Mouse (Mus musculus) heart, adult 11 months (tissue): ENCODE data around the gene Chn2.

Source experiments
- DNase-seq: peaks from one replicate; pipeline ENCODE4 v3.0.0; 2022

The Chn2 gene

DNA sequence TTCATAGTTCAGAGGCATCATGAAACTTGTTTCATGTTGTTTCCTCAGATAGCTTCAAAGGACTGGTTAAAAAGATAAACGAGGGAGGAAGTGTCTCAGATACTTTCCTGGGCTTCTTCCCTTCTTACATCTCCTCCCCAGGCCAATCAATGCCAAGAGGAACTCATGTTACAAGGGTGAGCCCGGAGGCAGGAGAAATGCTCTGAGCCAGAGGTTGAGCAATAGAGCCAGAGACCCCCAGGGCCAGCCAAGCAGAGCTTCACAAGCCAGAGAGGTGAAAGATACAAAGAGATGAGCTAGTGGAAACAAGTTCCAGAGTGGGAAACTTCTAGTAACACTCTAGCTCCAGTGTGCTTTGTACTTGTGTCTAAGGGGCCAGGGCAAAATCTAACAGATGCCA lies 38.9 kb downstream of the Chn2 start:
- peak; percentile 94 for DNase-seq

GRCm38 (mm10) chr6:54079881-54080280 lies 40.5 kb downstream of the Chn2 start:
- DNase-seq, result peak; percentile 84

DNA sequence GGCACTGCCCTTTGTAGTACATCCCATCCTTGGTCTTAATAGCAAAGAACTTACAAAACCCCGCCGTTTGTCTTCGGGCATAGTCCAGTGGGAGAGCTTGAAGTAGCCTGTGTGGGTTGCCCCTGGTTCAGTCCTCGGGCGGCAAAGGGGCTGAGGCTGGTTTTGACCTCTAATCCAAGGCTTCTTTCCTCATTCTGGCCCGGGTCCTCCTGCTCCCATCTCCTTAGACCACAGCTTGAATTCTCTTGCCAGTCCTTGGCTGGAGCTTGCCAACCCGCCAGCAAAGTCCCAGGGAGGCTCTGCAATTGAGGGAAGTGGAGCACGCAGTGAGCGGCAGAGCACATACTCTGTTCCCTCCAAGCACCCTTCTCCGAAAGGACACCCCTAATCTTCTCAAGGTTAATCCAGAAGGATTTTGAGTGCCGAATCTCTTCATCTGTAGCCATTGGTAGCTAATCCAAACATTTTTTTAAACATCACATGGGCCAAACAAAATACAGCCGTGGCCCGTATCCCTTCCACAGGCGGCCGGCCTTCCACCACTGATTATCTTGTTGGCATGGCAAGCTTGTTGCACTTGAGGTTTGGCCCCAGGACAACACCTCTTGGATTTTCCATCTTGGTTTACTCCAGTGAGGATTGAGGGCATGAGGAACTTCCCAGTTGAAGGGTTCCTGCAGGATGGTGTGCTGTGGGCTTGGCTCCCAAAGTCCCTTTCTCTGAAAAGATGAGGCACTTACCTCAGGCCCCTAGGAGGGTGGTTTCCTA lies 41.3 kb downstream of the Chn2 start:
- peak; percentile 92 for DNase-seq

DNA sequence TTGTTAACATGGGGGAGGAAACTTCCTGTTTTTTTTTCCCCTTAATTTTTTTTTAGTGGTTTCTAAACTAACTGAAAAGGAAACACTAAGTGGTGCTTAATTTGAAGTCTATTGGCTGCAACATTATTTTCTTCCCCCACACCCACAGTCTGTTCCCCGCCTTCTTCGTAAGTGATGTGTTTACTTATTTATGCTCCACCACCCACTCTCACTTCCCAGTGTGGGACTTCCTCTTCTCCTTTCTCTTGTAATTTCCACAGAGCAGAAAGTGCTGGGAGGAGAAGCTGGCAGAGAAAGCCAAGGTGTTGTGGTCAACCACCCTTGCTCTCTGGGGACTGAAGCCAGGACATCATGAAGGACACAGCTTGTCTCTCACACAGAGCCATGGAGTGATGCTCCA lies 43.2 kb downstream of the Chn2 start:
- DNase-seq, result peak; percentile 97

DNA sequence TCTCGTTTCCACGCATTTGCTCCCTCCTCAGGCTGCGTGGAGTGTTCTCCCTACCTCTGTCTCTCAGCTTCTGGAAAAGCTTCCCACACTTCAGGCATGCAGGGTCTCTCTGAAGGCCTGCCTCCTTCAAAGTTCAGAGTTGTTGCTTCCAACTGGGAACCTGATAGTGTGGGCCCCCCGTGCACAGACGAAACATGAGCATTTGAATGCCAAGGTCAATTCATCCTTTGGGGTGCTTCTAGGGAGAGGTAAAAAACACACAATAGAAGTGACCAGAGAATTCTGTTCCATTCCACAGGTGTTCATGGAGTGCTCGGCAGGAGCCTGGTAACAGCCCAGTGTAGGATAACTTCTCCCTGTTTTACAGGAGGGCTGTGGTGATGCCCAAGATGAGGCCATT lies 44.7 kb downstream of the Chn2 start:
- no peak for DNase-seq

DNA sequence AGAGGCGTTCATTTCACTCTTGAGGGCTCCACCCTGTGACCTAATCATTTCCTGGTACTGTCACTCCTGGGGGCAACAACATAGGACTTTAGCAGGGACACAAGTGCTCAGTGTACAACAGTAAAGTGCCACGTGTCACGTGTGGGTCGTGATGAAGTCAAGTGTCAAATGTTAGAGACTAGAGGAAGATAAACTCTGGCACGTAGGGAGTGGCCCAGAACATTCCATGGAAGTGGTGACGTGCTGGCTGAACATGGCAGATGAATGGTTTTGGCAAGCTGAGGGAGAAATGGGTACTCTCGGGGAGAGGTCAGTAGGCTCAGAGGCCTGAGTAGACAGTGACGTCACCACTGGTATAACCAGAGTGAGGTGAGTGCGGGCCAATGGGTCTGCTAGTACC lies 45.7 kb downstream of the Chn2 start:
- DNase-seq, result peak; percentile 93

GRCm38 (mm10) chr6:54088168-54088567 lies 48.8 kb downstream of the Chn2 start:
- DNase-seq, result peak; percentile 11

GRCm38 (mm10) chr6:54090822-54091221 lies 51.5 kb downstream of the Chn2 start:
- DNase-seq, result no peak

- no peak for DNase-seq
Observed at GRCm38 (mm10) chr6:54092920-54093319, 53.6 kb downstream of the Chn2 start.

DNA sequence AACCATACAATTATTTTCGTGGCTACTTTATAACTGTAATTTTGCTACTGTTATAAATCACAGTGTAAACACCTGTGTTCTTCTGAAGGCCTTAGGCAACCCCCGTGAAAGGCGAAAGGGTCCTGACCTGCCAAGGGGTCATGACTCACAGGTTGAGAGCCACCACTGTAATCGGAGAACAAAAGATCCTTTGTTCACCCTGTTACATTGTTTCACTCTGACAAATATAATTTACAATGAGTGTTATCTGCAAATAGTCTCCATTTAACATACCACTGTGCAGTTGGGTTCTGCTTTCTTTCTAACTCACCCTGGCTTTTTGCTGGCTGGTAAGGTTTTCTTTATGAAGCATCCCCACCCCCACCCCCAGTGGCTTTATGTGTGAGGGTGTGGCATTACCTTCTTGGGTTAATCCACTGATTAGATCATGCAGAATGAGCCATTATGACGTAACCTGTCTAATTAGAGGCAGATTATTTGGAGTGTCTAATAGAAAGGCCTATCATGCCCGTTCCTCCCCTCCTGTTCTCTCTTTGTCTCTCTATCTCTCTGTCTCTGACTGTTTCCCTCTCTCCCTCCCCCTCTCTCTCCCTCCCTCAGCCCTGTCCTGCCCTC lies 56.9 kb downstream of the Chn2 start:
- DNase-seq, result no peak

DNA sequence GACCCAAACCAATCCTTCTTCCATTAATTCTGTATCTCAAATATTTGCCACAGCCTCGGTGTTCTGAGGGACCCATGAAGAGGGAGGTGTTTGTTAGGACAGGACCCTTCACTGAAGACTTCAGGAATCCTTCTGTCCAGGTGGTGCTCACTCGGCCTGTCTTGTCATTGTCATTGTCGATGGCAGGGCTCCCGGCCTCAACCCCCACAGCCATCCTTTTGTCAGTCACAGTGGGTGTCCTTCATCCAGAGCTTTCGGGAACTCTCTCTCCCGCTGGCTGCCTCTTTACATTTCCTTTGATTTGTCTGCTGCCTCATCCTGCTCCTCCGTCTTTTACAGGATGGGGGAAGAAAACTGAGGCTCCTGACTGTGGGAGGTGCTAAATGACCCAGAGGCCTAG lies 57.5 kb downstream of the Chn2 start:
- no peak for DNase-seq

DNA sequence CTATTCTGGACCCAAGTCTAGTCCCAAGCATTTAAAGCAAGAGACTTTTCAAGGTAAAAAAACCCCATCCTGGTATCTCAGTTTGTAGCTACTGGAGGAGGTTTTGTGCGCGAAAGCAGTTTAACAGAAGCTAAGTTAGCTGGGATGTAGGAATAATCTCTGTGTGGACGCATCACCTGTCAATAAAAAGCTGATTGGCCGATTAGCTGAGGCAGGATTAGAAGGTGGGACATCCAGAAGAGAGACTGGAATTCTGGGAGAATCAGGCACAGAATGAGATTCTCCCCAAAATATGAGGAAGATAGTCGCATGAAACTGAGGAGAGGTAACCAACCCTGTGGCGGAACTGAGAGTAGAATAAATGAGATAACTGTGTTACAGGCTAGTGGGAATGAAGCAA lies 59.0 kb downstream of the Chn2 start:
- DNase-seq, result no peak

DNA sequence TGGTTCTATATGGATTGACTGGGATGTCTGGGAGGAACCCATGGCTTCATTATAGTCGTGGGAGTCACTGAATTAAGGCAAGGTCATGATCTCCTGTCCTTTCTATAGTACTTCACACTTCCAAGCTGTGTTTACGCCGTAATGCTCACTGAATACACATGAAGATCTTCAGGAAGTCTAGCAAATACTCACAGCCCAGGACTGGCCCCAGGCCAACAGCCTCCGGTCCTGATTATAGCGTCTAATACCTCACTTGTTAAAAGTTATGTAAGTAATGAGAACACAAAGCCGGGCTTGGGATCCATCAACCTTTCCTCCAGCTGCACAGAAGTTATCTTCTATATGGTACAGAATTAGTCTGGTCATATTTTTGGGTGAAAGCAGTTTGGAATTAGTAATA lies 60.3 kb downstream of the Chn2 start:
- peak; percentile 95 for DNase-seq

DNA sequence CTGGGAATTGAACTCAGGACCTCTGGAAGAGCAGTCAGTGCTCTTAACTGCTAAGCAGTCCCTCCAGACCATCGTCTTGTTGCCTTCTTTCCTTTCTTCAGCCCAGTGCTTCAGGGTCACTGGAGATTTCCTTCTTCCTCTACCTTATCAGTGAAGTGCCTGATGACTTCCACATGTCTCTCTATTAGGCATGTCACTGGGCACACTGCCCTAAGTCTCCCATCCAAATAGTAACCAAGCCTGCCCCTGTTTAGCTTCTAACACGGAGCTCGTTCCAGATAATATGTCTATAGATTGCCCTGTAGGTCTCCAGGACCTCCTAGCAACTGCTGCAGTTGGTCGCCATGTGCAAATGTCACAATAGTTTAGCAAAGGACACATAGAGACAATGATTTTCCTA lies 62.9 kb downstream of the Chn2 start:
- peak; percentile 92 for DNase-seq

GRCm38 (mm10) chr6:54103276-54103975 lies 64.1 kb downstream of the Chn2 start:
- DNase-seq, result peak; percentile 97

DNA sequence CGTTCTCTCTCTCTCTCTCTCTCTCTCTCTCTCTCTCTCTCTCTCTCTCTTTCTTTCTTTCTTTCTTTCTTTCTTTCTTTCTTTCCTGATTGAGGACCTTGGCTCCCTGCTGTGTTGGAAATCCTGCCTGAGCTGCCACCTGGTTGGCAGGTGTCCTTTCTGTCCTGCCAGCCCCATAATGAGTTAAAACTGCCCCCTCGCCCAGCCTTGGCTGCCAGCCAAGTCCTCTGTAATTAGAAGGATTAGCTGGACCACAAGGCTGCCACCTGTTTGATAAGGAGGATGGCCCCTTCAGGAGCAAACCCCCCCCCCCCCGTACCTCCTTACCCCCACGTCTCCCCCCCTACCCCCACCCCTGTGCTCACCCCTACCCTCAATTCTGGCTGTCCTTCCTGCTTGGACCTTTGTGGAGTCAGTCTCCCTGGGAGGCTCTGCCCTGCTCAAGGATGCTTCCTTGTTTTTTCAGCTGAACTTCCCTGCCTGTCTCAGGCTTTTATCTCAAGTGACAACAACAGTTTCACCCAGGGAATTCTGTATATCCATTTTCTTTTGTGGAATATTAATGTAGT lies 72.1 kb downstream of the Chn2 start:
- peak; percentile 85 for DNase-seq

GRCm38 (mm10) chr6:54113338-54113737 lies 74.0 kb downstream of the Chn2 start:
- DNase-seq, result peak; percentile 64

DNA sequence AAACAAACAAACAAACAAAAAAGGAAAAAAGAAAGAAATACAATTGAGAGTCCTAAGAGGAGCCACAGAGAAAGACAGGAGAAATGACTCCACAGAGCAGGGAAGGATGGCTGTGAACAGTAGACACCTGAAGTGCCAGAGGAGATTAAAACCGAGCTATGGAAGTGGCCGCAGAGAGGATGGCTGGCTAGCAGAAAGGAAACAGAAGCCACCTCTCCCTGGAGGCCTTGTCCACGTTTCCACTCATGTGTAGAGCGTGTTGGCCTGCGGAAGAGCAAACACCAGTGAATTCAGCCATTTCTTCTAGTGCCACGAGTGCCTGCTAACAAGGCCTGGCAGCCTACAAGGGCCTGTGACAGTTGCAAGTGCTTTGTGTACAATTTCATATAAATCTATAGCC lies 75.1 kb downstream of the Chn2 start:
- DNase-seq, result peak; percentile 70

- no peak for DNase-seq
Observed at GRCm38 (mm10) chr6:54116299-54116698, 76.9 kb downstream of the Chn2 start.

DNA sequence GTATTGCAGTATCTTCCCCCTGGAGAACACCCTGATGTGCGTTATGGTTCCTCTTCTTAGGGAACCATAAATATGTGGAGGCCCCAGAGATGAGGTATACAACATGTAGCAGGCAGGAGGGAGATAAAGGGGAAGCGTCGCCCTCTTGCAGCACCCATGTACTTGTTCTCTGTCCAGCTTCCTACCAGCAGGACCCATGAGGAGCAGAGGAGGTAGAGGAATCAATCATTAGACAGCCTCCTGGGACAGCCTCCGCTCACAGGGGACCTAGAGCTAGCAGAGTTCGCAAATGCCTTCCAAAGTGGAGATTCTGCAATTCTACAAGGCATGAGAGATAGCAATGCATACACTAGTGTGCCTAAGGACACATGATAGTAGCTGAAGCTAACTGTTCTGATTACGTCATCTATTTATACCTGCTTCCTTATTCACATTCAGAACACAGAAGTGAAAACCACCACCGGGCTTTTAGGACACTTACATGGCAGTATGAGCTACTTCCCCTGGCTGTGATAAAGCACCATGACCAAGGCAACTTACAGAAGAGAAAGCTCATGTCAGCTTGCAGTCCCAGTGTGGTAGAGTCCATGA lies 77.7 kb downstream of the Chn2 start:
- peak; percentile 95 for DNase-seq

DNA sequence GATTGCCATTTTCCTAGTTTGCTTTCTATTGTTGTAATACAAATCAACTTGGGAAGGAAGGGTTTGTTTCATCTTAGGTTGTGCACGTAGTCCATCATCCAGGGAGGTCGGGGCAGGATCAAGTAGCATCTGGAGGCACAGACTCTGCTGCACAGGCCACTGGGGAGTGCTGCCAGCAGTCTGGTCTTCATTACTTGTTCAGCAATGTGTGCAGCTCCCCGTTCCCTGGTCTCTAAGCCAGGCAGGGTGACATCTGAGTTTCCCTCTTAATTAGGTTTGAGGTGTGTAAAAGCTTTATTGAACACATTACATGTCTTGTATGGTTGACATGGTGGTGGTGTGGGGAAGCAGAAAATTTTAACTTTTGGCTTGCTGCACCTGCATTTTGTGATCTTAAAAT lies 79.0 kb downstream of the Chn2 start:
- DNase-seq, result no peak

DNA sequence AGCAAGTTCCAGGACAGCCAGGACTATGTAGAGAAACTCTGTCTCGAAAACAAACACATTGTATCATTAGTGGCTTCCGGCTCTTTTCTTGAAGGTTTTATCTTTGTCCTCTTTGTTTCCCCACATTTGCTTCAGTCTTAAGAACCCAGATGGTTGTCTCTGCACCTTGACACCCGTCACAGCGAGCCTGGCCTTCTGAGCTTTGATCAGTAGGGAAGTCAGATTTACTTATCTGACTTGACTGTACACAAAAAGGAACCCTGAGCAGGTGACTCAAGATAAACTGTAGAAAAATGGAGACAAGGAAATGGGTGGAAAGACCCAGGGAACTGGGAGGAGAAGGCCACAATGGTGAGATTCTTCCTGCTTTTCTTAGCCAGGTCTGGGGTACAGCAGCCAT lies 79.5 kb downstream of the Chn2 start:
- no peak for DNase-seq

DNA sequence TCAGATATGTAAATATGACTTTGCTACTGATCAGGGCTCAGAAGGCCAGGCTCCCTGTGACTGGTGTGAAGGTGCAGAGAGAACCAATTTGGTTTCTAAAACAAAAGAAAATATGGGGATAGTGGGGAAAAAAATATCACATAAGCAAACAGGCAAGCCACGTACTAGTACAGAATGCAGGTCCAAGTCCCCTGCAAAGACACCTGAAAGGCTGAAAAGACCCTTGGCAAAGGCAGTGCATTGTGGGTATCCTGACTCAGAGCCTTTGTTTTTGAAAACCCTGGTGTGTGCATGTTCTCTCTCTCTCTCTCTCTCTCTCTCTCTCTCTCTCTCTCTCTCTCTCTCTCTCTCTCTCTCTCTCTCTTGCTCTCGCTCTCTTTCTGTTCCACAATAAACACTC lies 80.1 kb downstream of the Chn2 start:
- DNase-seq, result no peak
